In genomic region chr5:134711076-134711475, GRCm38 (mm10) we compare ENCODE assay signal across 23 mouse cellular contexts. TPM values are rescaled to one million over a fixed set of nuclear protein-coding genes. Genes with fewer than 3 reads are reported as not detected.
A peak's percentile ranks its signal among the peaks of the same experiment; 100 is the strongest.
DNase-seq lines count a peak whose midpoint lies in the region; ATAC-seq and TF ChIP-seq lines count a peak whose summit lies in the region.
"Had no signal": no experiment of that assay in that cellular context is flagged by ENCODE, and none has a peak within 500 bp of the region (broad histone marks: within the 10 kb centered on the region; RNA-seq: fewer than 3 reads in every experiment).

No protein-coding gene starts in this region.

- DNase-seq in kidney, postnatal 14 days: peak; percentile 25
- peak; percentile 24 for DNase-seq in lung, postnatal 36 days
- DNase-seq in lung, postnatal 10 days: no peak
- no peak for DNase-seq in stomach, postnatal 0 days (ENCODE audit: low spot score)
- no peak for DNase-seq in left cerebral cortex, postnatal 14 days (ENCODE audit: low spot score in 2 of 2)
- DNase-seq: adrenal gland, postnatal 14 days; cerebellum, adult 11-12 months; cerebellum, adult 9-10 months; cerebellum, postnatal 25 days; gastrocnemius, postnatal 36 days; heart, adult 11 months; heart, postnatal 14 days had no signal

- ATAC-seq in intestine, postnatal 0 days: no peak
- ATAC-seq in intestine, embryonic 15.5 days: no peak
- ATAC-seq in kidney, embryonic 14.5 days (ENCODE audit: low FRiP score, low TSS enrichment): no peak
- ATAC-seq in stomach, postnatal 0 days (ENCODE audit: low FRiP score, low TSS enrichment): no peak
- ATAC-seq: activated CD4-positive, CD25-positive, alpha-beta regulatory T cell, adult 4 months; forebrain, embryonic 15.5 days; Patski had no signal

- H3K4me3 ChIP-seq in intestine, postnatal 0 days (ENCODE audit: low read depth, low read length): no peak overlapping the region
- no peak overlapping the region for H3K4me3 ChIP-seq in intestine, embryonic 15.5 days (replicated peaks)
- no peak overlapping the region for H3K4me3 ChIP-seq in kidney, embryonic 14.5 days (ENCODE audit: low read length)
- H3K4me3 ChIP-seq in stomach, postnatal 0 days (ENCODE audit: low read depth, low read length): no peak overlapping the region
- H3K4me3 ChIP-seq: embryonic facial prominence, embryonic 12.5 days; forebrain, embryonic 15.5 days; heart, embryonic 10.5 days; hindbrain, embryonic 13.5 days had no signal

- no peaks in the 10 kb centered on the region for H3K27me3 ChIP-seq in intestine, postnatal 0 days (replicated peaks; ENCODE audit: control insufficient read depth, insufficient read depth, low read length)
- no peaks in the 10 kb centered on the region for H3K27me3 ChIP-seq in intestine, embryonic 15.5 days (replicated peaks)
- H3K27me3 ChIP-seq in kidney, embryonic 14.5 days (ENCODE audit: control insufficient read depth, insufficient read depth, low read length): no peaks in the 10 kb centered on the region
- H3K27me3 ChIP-seq in stomach, postnatal 0 days (ENCODE audit: control insufficient read depth, insufficient read depth, low read length): no peaks in the 10 kb centered on the region
- H3K27me3 ChIP-seq: forebrain, embryonic 15.5 days had no signal

- H3K9ac ChIP-seq in intestine, postnatal 0 days (ENCODE audit: low read depth, low read length): no peak overlapping the region
- H3K9ac ChIP-seq in intestine, embryonic 15.5 days: no peak overlapping the region
- no peak overlapping the region for H3K9ac ChIP-seq in kidney, embryonic 14.5 days (ENCODE audit: low read depth, low read length)
- H3K9ac ChIP-seq in stomach, postnatal 0 days (ENCODE audit: low read length): no peak overlapping the region
- H3K9ac ChIP-seq: embryonic facial prominence, embryonic 12.5 days; forebrain, embryonic 15.5 days; hindbrain, embryonic 13.5 days had no signal

- no peaks in the 10 kb centered on the region for H3K9me3 ChIP-seq in intestine, postnatal 0 days (ENCODE audit: control insufficient read depth)
- no peaks in the 10 kb centered on the region for H3K9me3 ChIP-seq in intestine, embryonic 15.5 days
- no peaks in the 10 kb centered on the region for H3K9me3 ChIP-seq in kidney, embryonic 14.5 days (ENCODE audit: control insufficient read depth, low read length)
- H3K9me3 ChIP-seq in stomach, postnatal 0 days (ENCODE audit: control insufficient read depth, low read length): no peaks in the 10 kb centered on the region
- H3K9me3 ChIP-seq: embryonic facial prominence, embryonic 12.5 days; forebrain, embryonic 15.5 days; heart, embryonic 10.5 days; hindbrain, embryonic 13.5 days had no signal

- TF ChIP-seq CTCF in intestine, postnatal 0 days (IDR thresholded peaks at IDR 0.05; ENCODE audit: low read depth): peak; percentile 50
- TF ChIP-seq CTCF in stomach, postnatal 0 days (IDR thresholded peaks at IDR 0.05; ENCODE audit: low read depth): peak; percentile 42

- 67% methylated on average over 7 of the region's 7 CpGs for WGBS in intestine, postnatal 0 days
- 62% methylated on average over 7 of the region's 7 CpGs for WGBS in intestine, embryonic 15.5 days
- WGBS in kidney, embryonic 14.5 days: 62% methylated on average over 7 of the region's 7 CpGs
- 64% methylated on average over 7 of the region's 7 CpGs for WGBS in stomach, postnatal 0 days

- intact Hi-C loops in left cerebral cortex, postnatal 14 days (cut with DNase I): no loop called here

- no peak overlapping the region for H3K27ac ChIP-seq in intestine, postnatal 0 days (ENCODE audit: low read depth, low read length)
- no peak overlapping the region for H3K27ac ChIP-seq in intestine, embryonic 15.5 days
- H3K27ac ChIP-seq in kidney, embryonic 14.5 days (ENCODE audit: low read depth, low read length): no peak overlapping the region
- no peak overlapping the region for H3K27ac ChIP-seq in stomach, postnatal 0 days (replicated peaks)
- H3K27ac ChIP-seq: embryonic facial prominence, embryonic 12.5 days; forebrain, embryonic 15.5 days; heart, embryonic 10.5 days; hindbrain, embryonic 13.5 days had no signal

- H3K4me1 ChIP-seq in intestine, postnatal 0 days (replicated peaks; ENCODE audit: control insufficient read depth, insufficient read depth, low read length): no peaks in the 10 kb centered on the region
- H3K4me1 ChIP-seq in intestine, embryonic 15.5 days (replicated peaks): no peaks in the 10 kb centered on the region
- no peaks in the 10 kb centered on the region for H3K4me1 ChIP-seq in kidney, embryonic 14.5 days (ENCODE audit: control insufficient read depth, insufficient read depth, low read length)
- no peaks in the 10 kb centered on the region for H3K4me1 ChIP-seq in stomach, postnatal 0 days (replicated peaks; ENCODE audit: control insufficient read depth, insufficient read depth)
- H3K4me1 ChIP-seq: embryonic facial prominence, embryonic 12.5 days; forebrain, embryonic 15.5 days; hindbrain, embryonic 13.5 days had no signal

- H3K36me3 ChIP-seq in intestine, postnatal 0 days (ENCODE audit: control insufficient read depth, insufficient read depth): no peaks in the 10 kb centered on the region; the same call in 1 of the 2 replicates
- no peaks in the 10 kb centered on the region for H3K36me3 ChIP-seq in intestine, embryonic 15.5 days
- no peaks in the 10 kb centered on the region; the same call in 1 of the 2 replicates for H3K36me3 ChIP-seq in kidney, embryonic 14.5 days (ENCODE audit: control insufficient read depth, insufficient read depth, low read length)
- no peaks in the 10 kb centered on the region; the same call in 1 of the 2 replicates for H3K36me3 ChIP-seq in stomach, postnatal 0 days (ENCODE audit: control insufficient read depth, insufficient read depth, low read length)
- H3K36me3 ChIP-seq: forebrain, embryonic 15.5 days; heart, embryonic 10.5 days; hindbrain, embryonic 13.5 days had no signal

- H3K4me2 ChIP-seq in intestine, postnatal 0 days (replicated peaks; ENCODE audit: low read depth): no peak overlapping the region
- no peak overlapping the region for H3K4me2 ChIP-seq in intestine, embryonic 15.5 days (replicated peaks)
- H3K4me2 ChIP-seq in kidney, embryonic 14.5 days (replicated peaks; ENCODE audit: low read depth, low read length): no peak overlapping the region
- H3K4me2 ChIP-seq in stomach, postnatal 0 days (replicated peaks; ENCODE audit: low read depth): no peak overlapping the region
- H3K4me2 ChIP-seq: embryonic facial prominence, embryonic 12.5 days; forebrain, embryonic 15.5 days; hindbrain, embryonic 13.5 days had no signal

- TF ChIP-seq EP300 in stomach, postnatal 0 days (optimal IDR thresholded peaks at IDR 0.05): no peak

RNA-seq across cellular contexts. Expression of gene Limk1, which starts 22.7 kb away (rescaled TPM):
- 1.7 and 1.8 TPM in 2 replicates for polyA plus RNA-seq in intestine, postnatal 0 days (2015; fragmentation: Nextera tagmentation; extraction: Ambion mirVana)
- polyA plus RNA-seq in intestine, embryonic 15.5 days (2015; fragmentation: Nextera tagmentation; extraction: Ambion mirVana): 3.7 and 4.1 TPM in 2 replicates
- polyA plus RNA-seq in kidney, embryonic 14.5 days (2014; fragmentation: Nextera tagmentation; extraction: Ambion mirVana): 6.7 and 9.1 TPM in 2 replicates
- polyA plus RNA-seq in stomach, postnatal 0 days (2015; fragmentation: Nextera tagmentation; extraction: Ambion mirVana): 1.9 and 2.2 TPM in 2 replicates
- 10 to 100 TPM; 58.2 to 64.4 TPM for total RNA-seq in left cerebral cortex, postnatal 14 days (2021)

RNA-seq across cellular contexts. Expression of gene Eln, which starts 36.0 kb away (rescaled TPM):
- polyA plus RNA-seq in intestine, postnatal 0 days (2015; fragmentation: Nextera tagmentation; extraction: Ambion mirVana): 72.4 and 81.9 TPM in 2 replicates
- 86.7 and 89.8 TPM in 2 replicates for polyA plus RNA-seq in intestine, embryonic 15.5 days (2015; fragmentation: Nextera tagmentation; extraction: Ambion mirVana)
- 7.7 and 9.5 TPM in 2 replicates for polyA plus RNA-seq in kidney, embryonic 14.5 days (2014; fragmentation: Nextera tagmentation; extraction: Ambion mirVana)
- polyA plus RNA-seq in stomach, postnatal 0 days (2015; fragmentation: Nextera tagmentation; extraction: Ambion mirVana): 254 and 340 TPM in 2 replicates
- 10 to 100 TPM; 59.0 to 80.6 TPM for total RNA-seq in left cerebral cortex, postnatal 14 days (2021)
- total RNA-seq: hematopoietic stem cell, adult 5-6 weeks; MEL had no signal
- polyA plus RNA-seq: Patski had no signal

Comparison
In these comparisons a context has a peak if more than half of its experiments do, and no peak if none do; other contexts are left out.
1. DNase-seq: peak in kidney, postnatal 14 days (single experiment) and lung, postnatal 36 days (single experiment); none in lung, postnatal 10 days (single experiment), stomach, postnatal 0 days (single experiment) and left cerebral cortex, postnatal 14 days (0 of 2).